Mouse (Mus musculus): Measurements from ENCODE around the gene Ppp3cb. TPM values are rescaled to one million over a fixed set of nuclear protein-coding genes. Genes with fewer than 3 reads are reported as not detected.

Gene Ppp3cb
- 4.3 and 4.9 TPM in 2 replicates for polyA plus RNA-seq (2012; rRNA removed)

DNA sequence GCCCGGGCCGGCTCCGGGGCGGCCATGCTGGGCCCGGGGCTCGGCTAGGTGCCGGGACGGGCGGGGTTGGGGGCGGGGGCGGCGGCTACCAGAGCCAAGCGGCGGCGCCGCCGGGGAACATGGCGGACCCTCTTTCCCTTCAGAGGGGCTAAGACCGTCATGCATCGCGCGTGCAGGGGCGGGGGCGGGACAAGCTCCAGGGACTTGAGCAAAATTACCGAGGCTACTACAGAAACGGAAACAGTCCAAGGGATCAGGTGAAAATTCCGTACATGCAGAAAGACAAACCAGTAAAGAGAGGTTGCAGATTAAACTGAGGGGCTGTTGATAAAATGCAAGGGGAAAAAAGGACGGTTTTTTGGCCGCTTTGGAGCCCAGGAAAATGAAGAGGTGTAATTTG lies at the start of gene Ppp3cb:
Gene Ppp3cb, minus strand, starts transcription at position 159 of the 400 bp plus-strand sequence.

GRCm38 (mm10) chr14:20496603-20497002 lies 49.8 kb downstream of the Ppp3cb start, which contains the start of gene Mss51:
Gene Mss51, minus strand, starts transcription at chr14:20496901.

DNA sequence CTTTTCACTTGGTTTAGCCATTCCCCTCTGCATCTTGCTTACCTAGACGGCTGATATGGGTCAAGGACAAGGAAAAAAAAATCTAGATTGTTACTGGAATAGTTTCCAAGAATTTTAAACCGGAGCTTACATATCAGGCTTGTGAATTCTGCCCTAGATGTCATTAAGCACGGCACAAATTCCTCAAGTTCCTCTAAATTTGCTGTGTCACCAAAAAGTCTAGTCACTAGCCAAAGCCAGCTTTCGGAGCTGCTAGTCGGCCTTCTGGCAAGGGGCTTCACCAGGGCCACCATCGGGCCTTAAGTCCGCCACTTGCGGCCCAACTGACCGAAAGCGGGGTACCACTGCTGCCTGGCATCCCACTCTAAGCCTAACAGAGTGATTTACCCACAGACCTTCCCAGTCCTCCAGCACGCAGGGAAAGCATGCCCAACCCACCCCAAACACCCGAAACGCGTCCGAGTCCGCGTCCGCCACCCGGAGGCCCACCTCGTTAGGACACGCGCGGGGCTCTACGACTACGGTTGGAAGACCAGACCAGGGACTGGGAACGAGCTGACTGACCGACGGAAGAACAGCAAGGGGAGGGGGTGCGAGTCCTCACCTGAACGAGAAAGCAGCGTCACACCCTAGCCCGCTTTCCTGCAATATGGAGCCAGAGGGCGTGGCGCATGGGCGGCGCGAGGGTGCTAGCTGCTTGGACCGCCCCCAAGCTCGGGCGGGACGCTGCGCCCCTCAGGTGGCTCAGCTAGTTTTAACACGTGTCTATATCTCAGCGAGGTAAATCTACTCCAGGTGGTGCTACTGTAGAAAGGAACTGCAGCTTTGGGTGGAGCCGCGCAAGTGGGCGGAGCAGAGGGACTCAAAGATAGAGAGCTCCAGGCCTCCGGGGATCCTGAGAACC lies 66.8 kb downstream of the Ppp3cb start, which contains the start of gene Anxa7:
Gene Anxa7, minus strand, starts transcription at position 843 of the 904 bp plus-strand sequence.

DNA sequence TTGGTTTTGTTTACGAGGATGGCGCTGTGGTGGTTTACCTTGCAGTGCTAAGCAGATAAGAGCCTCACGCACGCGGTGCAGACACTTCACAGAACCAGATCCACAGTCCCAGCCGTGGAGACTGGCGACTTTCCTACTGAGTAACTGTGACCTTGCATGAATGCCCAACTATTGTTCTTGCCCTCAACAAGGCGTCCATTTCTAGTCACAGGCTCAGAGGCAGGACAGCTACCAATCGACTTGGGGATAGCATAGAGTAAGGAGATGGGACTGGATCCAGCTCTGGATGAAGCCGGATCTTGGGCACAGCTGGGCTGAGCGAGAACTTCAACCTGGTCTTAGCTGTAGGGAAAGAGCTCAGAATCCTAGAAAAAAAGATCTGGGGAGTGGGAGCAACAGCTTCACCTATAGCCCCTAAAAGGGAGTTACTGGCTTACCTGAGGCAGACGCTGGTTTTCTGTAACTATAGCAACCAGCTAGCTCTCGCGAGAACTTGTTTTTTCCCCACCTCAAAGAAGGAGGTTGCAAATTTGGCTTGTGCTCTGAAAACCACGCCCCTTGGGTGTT lies 94.5 kb downstream of the Ppp3cb start, which contains the start of gene Cfap70:
Gene Cfap70, minus strand, starts transcription at position 462 of the 567 bp plus-strand sequence.

Other genes with a start within 250 kb of the Ppp3cb start
- gene Ecd, start 198.5 kb downstream of the Ppp3cb start, polyA plus RNA-seq (2012; rRNA removed): 12.6 and 12.9 TPM in 2 replicates
- 18.7 and 21.1 TPM in 2 replicates for gene Fam149b, start 198.4 kb downstream of the Ppp3cb start, polyA plus RNA-seq (2012; rRNA removed)
- gene Dnajc9, start 157.7 kb downstream of the Ppp3cb start, polyA plus RNA-seq (2012; rRNA removed): 27.8 and 28.4 TPM in 2 replicates
- gene Mrps16, start 152.9 kb downstream of the Ppp3cb start, polyA plus RNA-seq (2012; rRNA removed): 32.7 and 39.5 TPM in 2 replicates
- gene Cfap70, start 94.3 kb downstream of the Ppp3cb start, polyA plus RNA-seq (2012; rRNA removed): not detected in 2 replicates
- 85.3 and 124 TPM in 2 replicates for gene Anxa7, start 66.4 kb downstream of the Ppp3cb start, polyA plus RNA-seq (2012; rRNA removed)
- gene Mss51, start 49.7 kb downstream of the Ppp3cb start, polyA plus RNA-seq (2012; rRNA removed): 0.21 and 0.22 TPM in 2 replicates
- 3.3 and 4.1 TPM in 2 replicates for gene Usp54, start 94.5 kb upstream of the Ppp3cb start, polyA plus RNA-seq (2012; rRNA removed)
- not detected in 2 replicates for gene Myoz1, start 110.0 kb upstream of the Ppp3cb start, polyA plus RNA-seq (2012; rRNA removed)
- gene Synpo2l, start 121.8 kb upstream of the Ppp3cb start, polyA plus RNA-seq (2012; rRNA removed): 0.05 and 0.07 TPM in 2 replicates
- 199 and 228 TPM in 2 replicates for gene Sec24c, start 127.7 kb upstream of the Ppp3cb start, polyA plus RNA-seq (2012; rRNA removed)
- gene Fut11, start 148.4 kb upstream of the Ppp3cb start, polyA plus RNA-seq (2012; rRNA removed): 14.9 and 23.9 TPM in 2 replicates
- gene Chchd1, start 156.4 kb upstream of the Ppp3cb start, polyA plus RNA-seq (2012; rRNA removed): 17.5 and 26.2 TPM in 2 replicates
- 165 and 207 TPM in 2 replicates for gene Zswim8, start 161.0 kb upstream of the Ppp3cb start, polyA plus RNA-seq (2012; rRNA removed)
- 29.5 and 30.0 TPM in 2 replicates for gene Ndst2, start 188.0 kb upstream of the Ppp3cb start, polyA plus RNA-seq (2012; rRNA removed)
- 21.7 and 24.9 TPM in 2 replicates for gene Camk2g, start 247.5 kb upstream of the Ppp3cb start, polyA plus RNA-seq (2012; rRNA removed)

Measured in colon, adult 2 months (tissue).